Mouse (Mus musculus): ENCODE data around the gene Clhc1. TPM values are rescaled to one million over a fixed set of nuclear protein-coding genes. Genes with fewer than 3 reads are reported as not detected.
A peak's percentile ranks its signal among the peaks of the same experiment; 100 is the strongest.

Gene Clhc1
- 0.16 TPM in 1 of 2 replicates, not detected in the other for polyA plus RNA-seq (2014; fragmentation: Nextera tagmentation; extraction: Ambion mirVana)

DNA sequence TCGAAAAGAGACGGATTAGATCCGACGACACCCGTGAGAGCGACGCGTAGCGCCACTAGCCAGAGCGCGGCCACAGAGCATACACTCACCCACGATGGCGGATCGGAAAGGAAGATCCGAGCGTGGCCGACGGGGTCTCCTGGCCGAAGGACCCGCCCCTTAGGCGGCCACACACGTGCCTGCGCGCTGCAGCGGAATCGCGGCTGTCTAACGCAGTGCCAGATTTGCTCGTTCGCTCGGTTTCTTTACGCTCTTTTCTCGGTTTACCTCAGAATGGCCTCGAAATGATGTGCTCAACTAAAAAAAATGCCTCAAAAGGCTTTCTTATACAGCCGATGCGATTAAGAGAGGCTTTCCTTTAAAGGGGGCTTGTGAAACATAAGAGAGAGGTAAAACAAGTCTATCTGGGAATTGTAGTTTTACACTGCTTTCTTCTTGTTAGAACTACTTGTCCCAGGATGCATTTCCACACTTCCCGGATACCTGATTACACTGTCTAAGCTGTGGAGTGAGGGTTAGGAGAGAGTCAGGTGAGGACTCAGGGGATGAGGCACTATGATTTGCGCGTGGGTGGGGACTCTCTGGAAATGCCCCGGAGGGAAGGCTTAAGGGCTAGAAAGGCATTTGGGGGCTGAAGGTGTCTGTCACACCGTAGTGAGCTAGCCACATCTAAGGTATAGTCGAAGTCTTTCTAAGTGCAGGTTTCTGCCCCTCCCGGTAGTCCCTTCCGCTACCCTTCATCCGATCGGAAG is at the start of gene Clhc1, which contains the start of gene Rps27a:
Gene Clhc1, plus strand, starts transcription at position 199 of the 752 bp plus-strand sequence.
Gene Rps27a, minus strand, starts transcription at position 358 of the 752 bp plus-strand sequence.
- H3K9ac ChIP-seq (replicated peaks; ENCODE audit: low read depth, low read length) = peak within 1 kb of the TSS; percentile 77
- H3K4me1 ChIP-seq (ENCODE audit: control insufficient read depth, insufficient read depth, low read length) = peaks cover 8% of the 10 kb centered on the region; the same call in 1 of the 2 replicates
- no peaks in the 10 kb centered on the region for H3K27me3 ChIP-seq (ENCODE audit: control insufficient read depth, insufficient read depth, low read length)
- H3K9me3 ChIP-seq (ENCODE audit: control insufficient read depth, low read depth, low read length) = no peaks in the 10 kb centered on the region
- H3K27ac ChIP-seq (ENCODE audit: low read length) = peak within 1 kb of the TSS; percentile 77; the same call in 1 of the 2 replicates
- peaks cover 30% of the 10 kb centered on the region for H3K36me3 ChIP-seq (ENCODE audit: control insufficient read depth, insufficient read depth, low read length)
- WGBS = under 1% methylated on average over 46 of the region's 46 CpGs
- ATAC-seq (ENCODE audit: insufficient number of reproducible peaks, insufficient read depth, low FRiP score, low read depth) = peak; percentile 98
- H3K4me2 ChIP-seq (replicated peaks; ENCODE audit: low read depth, low read length) = peak within 1 kb of the TSS; percentile 44
- peak within 1 kb of the TSS; percentile 68 for H3K4me3 ChIP-seq (ENCODE audit: low read depth, low read length)

DNA sequence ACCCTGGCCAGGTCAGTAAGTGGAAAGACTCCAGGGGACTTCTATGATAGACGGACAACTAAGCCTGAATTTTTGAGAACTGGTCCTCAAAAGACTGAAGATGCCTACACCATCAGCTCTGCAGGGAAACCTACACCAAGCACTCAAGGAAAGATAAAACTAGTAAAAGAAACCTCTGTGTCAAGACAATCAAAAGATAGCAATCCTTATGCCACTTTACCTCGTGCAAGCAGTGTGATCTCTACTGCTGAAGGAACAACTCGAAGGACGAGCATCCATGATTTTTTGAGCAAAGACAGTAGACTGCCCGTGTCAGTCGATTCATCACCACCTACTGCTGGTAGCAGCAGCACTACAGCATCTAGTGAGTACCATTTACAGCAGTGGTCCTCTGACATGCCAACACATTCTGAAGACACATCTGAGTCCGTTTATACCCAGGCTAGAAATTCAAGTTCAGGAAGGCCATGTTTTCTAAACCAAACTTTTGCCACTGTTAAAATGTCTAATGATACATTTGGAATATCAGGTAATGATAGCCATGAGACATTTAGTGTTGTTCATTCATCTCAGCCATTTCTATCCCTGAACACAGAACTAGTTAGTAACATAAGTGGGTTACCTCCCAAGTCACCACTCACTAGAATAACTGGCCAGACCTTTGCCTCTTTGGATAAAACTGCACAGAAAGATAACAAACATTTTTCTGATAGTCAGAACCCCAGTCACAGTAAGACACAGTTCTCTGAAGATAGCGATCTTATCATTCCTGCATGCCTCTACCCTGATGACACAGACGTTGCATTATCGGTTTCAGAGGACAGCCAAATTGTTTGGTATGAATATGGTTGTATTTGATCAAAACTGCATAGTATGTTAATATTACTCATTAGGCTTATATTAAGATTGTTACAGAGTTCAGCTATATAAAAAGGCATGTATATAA is 43.5 kb upstream of the Clhc1 start:
- Histone ChIP-seq H3K36me3 (ENCODE audit: control insufficient read depth, insufficient read depth, low read length) (peaks cover 24% of the 10 kb centered on the region), H3K4me1 (ENCODE audit: control insufficient read depth, insufficient read depth, low read length) (no peaks in the 10 kb centered on the region), H3K4me3 (ENCODE audit: low read depth, low read length) (no peak overlapping the region), H3K27me3 (ENCODE audit: control insufficient read depth, insufficient read depth, low read length) (no peaks in the 10 kb centered on the region), H3K4me2 (replicated peaks; ENCODE audit: low read depth, low read length) (no peak overlapping the region), H3K9me3 (ENCODE audit: control insufficient read depth, low read depth, low read length) (no peaks in the 10 kb centered on the region), H3K27ac (ENCODE audit: low read length) (no peak overlapping the region), H3K9ac (replicated peaks; ENCODE audit: low read depth, low read length) (no peak overlapping the region)
- no peak for ATAC-seq (ENCODE audit: insufficient number of reproducible peaks, insufficient read depth, low FRiP score, low read depth)
- WGBS = 86% methylated on average over 10 of the region's 10 CpGs

DNA sequence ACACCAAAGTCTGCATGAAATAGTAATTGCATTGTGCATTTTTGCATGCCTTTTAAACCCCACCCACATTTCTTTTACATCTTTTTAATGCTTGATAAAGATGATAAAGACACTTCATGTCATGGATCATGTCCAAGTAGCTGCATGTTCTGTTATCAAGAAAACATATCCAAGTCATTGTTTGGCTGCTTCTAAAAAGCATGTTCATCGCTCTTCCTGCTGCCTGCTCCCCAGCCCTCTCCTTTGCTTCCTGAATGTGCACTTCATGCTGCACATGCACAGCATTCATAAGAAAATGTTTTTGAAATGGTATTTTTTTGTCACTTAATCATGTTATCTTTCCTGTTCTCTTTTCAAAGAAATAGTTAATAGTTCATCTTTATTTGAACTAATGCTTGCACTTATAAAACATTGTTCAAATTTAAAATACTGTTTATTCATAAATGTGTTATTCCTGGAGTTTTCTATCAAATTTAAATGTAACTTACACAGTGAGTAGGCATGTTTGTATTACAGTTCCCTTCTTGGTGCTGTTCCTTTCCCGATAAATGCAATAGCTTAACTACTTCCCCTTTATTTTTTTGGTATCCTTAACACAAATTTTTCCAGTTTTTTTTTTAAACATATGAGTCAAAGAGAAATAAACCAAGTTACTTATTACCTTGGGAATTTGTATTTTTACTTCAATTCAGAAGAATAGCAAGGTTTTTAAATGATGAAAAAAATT is 42.7 kb upstream of the Clhc1 start:
- Histone ChIP-seq H3K9me3 (ENCODE audit: control insufficient read depth, low read depth, low read length) (no peaks in the 10 kb centered on the region), H3K9ac (replicated peaks; ENCODE audit: low read depth, low read length) (no peak overlapping the region), H3K4me3 (ENCODE audit: low read depth, low read length) (no peak overlapping the region), H3K4me2 (replicated peaks; ENCODE audit: low read depth, low read length) (no peak overlapping the region), H3K27me3 (ENCODE audit: control insufficient read depth, insufficient read depth, low read length) (no peaks in the 10 kb centered on the region), H3K4me1 (ENCODE audit: control insufficient read depth, insufficient read depth, low read length) (no peaks in the 10 kb centered on the region), H3K36me3 (ENCODE audit: control insufficient read depth, insufficient read depth, low read length) (peaks cover 19% of the 10 kb centered on the region; the same call in 1 of the 2 replicates), H3K27ac (ENCODE audit: low read length) (no peak overlapping the region)
- 89% methylated on average over 2 of the region's 2 CpGs for WGBS
- no peak for ATAC-seq (ENCODE audit: insufficient number of reproducible peaks, insufficient read depth, low FRiP score, low read depth)

DNA sequence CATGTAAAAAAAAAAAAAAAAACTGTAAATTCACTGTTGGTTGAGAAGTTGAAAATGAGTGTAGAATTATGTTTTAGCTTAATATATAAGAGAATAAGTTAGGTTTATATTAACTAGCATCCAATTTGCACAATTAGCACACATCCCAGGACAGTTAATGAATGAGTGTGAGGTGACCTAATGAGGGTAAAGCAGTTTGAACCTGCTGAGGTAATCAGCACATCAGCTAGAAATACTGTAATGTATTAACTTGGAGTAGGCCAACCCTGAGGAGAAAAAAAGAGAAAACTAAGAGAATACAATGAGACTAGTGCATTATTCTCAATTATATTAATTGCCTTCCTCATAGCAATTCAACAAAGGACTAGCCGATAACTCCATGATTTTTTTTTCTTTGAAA is 38.3 kb upstream of the Clhc1 start:
- no peaks in the 10 kb centered on the region for H3K4me1 ChIP-seq (ENCODE audit: control insufficient read depth, insufficient read depth, low read length)
- 95% methylated on average over 1 of the region's 1 CpGs for whole genome bisulfite sequencing
- peaks cover 16% of the 10 kb centered on the region for H3K36me3 ChIP-seq (ENCODE audit: control insufficient read depth, insufficient read depth, low read length)
- no peak overlapping the region for H3K4me2 ChIP-seq (replicated peaks; ENCODE audit: low read depth, low read length)
- H3K9me3 ChIP-seq (ENCODE audit: control insufficient read depth, low read depth, low read length) = no peaks in the 10 kb centered on the region
- no peak overlapping the region for H3K9ac ChIP-seq (replicated peaks; ENCODE audit: low read depth, low read length)
- H3K4me3 ChIP-seq (ENCODE audit: low read depth, low read length) = no peak overlapping the region
- no peaks in the 10 kb centered on the region for H3K27me3 ChIP-seq (ENCODE audit: control insufficient read depth, insufficient read depth, low read length)
- ATAC-seq (ENCODE audit: insufficient number of reproducible peaks, insufficient read depth, low FRiP score, low read depth) = no peak
- H3K27ac ChIP-seq (ENCODE audit: low read length) = no peak overlapping the region

DNA sequence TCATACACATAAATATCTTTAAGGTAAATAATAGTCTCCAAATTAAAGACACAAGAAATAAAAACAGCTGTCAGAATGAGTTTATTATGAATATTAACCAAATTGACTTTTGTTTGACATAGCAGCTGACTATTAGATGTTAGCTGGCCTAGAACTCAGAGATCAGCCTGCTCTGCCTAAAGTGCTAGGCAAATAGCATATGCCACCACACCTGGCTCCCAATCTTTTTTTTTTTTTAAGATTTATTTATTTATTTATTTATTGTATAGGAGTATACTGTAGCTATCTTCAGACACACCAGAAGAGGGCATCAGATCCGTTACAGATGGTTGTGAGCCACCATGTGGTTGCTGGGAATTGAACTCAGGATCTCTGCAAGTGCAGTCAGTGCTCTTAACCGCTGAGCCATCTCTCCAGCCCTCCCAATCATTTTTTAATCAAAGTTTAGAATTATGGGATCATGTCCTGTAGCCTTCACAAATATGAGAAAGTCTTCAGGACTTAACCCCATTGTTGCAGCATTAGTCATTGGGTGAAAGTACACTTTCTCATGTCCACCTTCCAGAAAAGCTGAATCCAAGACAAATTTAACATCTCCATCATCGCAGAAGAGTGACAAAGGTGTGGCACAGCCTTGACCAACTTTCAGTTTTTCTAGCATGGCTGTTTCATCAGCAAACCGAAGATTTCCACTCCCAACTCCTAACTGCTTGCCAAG is 34.8 kb upstream of the Clhc1 start:
- ATAC-seq (ENCODE audit: insufficient number of reproducible peaks, insufficient read depth, low FRiP score, low read depth) = no peak
- Histone ChIP-seq H3K9ac (replicated peaks; ENCODE audit: low read depth, low read length) (no peak overlapping the region), H3K36me3 (ENCODE audit: control insufficient read depth, insufficient read depth, low read length) (peaks cover 4% of the 10 kb centered on the region), H3K4me3 (ENCODE audit: low read depth, low read length) (no peak overlapping the region), H3K27me3 (ENCODE audit: control insufficient read depth, insufficient read depth, low read length) (no peaks in the 10 kb centered on the region), H3K27ac (ENCODE audit: low read length) (no peak overlapping the region), H3K4me2 (replicated peaks; ENCODE audit: low read depth, low read length) (no peak overlapping the region), H3K4me1 (ENCODE audit: control insufficient read depth, insufficient read depth, low read length) (no peaks in the 10 kb centered on the region), H3K9me3 (ENCODE audit: control insufficient read depth, low read depth, low read length) (no peaks in the 10 kb centered on the region)
- WGBS = 86% methylated on average over 4 of the region's 4 CpGs

DNA sequence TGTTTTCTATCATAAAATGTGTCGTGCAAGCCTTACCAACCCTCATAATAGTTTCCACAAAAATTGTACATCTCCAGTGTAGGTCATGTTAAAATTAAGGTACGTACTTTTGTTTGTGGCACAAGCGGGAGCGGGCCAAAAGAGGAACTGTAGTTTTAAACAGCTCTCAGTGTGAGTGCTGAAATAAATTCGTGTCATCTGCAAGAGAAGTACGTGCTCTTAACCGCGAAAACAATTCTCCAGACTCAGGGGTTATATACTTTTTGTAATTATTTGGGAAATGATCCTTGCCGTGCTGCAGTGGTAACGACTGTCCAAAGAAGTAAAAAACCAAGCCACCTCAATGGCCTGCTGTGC is 33.4 kb upstream of the Clhc1 start:
- 15% methylated on average over 10 of the region's 10 CpGs for WGBS
- ATAC-seq (ENCODE audit: insufficient number of reproducible peaks, insufficient read depth, low FRiP score, low read depth) = no peak

DNA sequence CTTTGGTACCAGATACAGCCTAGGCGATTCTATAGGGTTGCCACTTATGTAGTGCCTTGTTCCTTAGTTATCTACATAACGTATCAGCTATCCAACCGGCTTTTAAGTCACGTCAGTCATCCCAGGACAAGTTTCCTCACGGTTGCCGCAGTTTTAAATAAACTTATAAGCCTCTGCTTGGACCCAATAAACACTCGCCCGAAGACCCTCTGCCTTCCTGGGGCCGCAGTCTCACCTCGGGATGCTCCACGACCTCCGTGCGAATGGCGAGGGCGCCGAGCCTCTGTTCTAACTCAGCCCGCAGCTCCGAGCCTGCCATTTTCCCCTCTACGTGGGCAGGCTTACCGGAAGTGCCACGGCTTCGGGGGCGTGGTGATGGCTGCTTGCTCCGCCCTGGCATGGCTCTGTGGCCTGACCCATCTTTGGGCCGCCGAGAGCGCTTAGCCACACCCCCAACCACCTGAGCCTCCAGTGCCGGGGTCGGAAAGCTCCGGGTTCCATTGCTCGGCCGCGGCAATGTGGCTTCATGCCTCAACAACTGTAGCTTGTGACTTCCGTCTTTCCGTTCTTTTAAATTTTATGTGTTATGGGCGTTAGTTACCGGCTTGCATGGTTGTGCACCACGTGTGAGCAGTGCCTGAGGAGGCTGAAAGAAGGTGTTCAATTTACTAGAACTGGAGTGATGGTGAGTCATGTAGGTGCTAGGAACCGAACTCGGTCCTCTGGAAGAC is 32.9 kb upstream of the Clhc1 start, which contains the start of gene Prorsd1:
Gene Prorsd1, minus strand, starts transcription at position 352 of the 731 bp plus-strand sequence.
- peak; percentile 98 for ATAC-seq (ENCODE audit: insufficient number of reproducible peaks, insufficient read depth, low FRiP score, low read depth)
- Histone ChIP-seq H3K4me3 (ENCODE audit: low read depth, low read length) (peak within 1 kb of the TSS; percentile 54), H3K4me1 (ENCODE audit: control insufficient read depth, insufficient read depth, low read length) (no peaks in the 10 kb centered on the region), H3K9ac (replicated peaks; ENCODE audit: low read depth, low read length) (peak within 1 kb of the TSS; percentile 68), H3K27me3 (ENCODE audit: control insufficient read depth, insufficient read depth, low read length) (no peaks in the 10 kb centered on the region), H3K9me3 (ENCODE audit: control insufficient read depth, low read depth, low read length) (no peaks in the 10 kb centered on the region), H3K27ac (ENCODE audit: low read length) (peak within 1 kb of the TSS; percentile 73), H3K4me2 (replicated peaks; ENCODE audit: low read depth, low read length) (peak within 1 kb of the TSS; percentile 60), H3K36me3 (ENCODE audit: control insufficient read depth, insufficient read depth, low read length) (peaks cover 4% of the 10 kb centered on the region)
- 3% methylated on average over 40 of the region's 40 CpGs for WGBS

More for the DNA sequence above, 33.4 kb upstream of the Clhc1 start:
- H3K9ac ChIP-seq (replicated peaks; ENCODE audit: low read depth, low read length) = peak overlapping the region; percentile 68
- H3K4me1 ChIP-seq (ENCODE audit: control insufficient read depth, insufficient read depth, low read length) = no peaks in the 10 kb centered on the region
- no peaks in the 10 kb centered on the region for H3K9me3 ChIP-seq (ENCODE audit: control insufficient read depth, low read depth, low read length)
- H3K36me3 ChIP-seq (ENCODE audit: control insufficient read depth, insufficient read depth, low read length) = peaks cover 4% of the 10 kb centered on the region
- H3K4me3 ChIP-seq (ENCODE audit: low read depth, low read length) = peak overlapping the region; percentile 54
- H3K27me3 ChIP-seq (ENCODE audit: control insufficient read depth, insufficient read depth, low read length) = no peaks in the 10 kb centered on the region
- peak overlapping the region; percentile 60 for H3K4me2 ChIP-seq (replicated peaks; ENCODE audit: low read depth, low read length)
- H3K27ac ChIP-seq (ENCODE audit: low read length) = peak overlapping the region; percentile 73
